Mouse (Mus musculus) embryonic facial prominence, embryonic 10.5 days (tissue): ENCODE measurements around the gene Abca9. TPM values are rescaled to one million over a fixed set of nuclear protein-coding genes. Genes with fewer than 3 reads are reported as not detected.

Experiments used
- DNase-seq: peaks from one replicate; pipeline ENCODE4 v3.0.0-alpha.2; 2017; ENCODE audit warnings: low spot score
- H3K27ac ChIP-seq: fragments of 300-500 bp; sonication (generic); replicated peaks from 2 replicates; pipeline ENCODE4 v1.5.1; 2016; ENCODE audit warnings: mild to moderate bottlenecking
- H3K27me3 ChIP-seq: fragments of 300-500 bp; sonication (generic); replicated peaks from 2 replicates; pipeline ENCODE4 v1.6.1; 2016; ENCODE audit warnings: low read depth, mild to moderate bottlenecking; ENCODE audit not compliant: poor library complexity, severe bottlenecking
- H3K36me3 ChIP-seq: fragments of 300-500 bp; sonication (generic); replicated peaks from 2 replicates; pipeline ENCODE4 v1.6.1; 2016; ENCODE audit warnings: mild to moderate bottlenecking, moderate library complexity
- H3K4me1 ChIP-seq: fragments of 300-500 bp; sonication (generic); 2 replicates; pipeline ENCODE4 v1.6.1; 2016
- H3K4me3 ChIP-seq: fragments of 300-500 bp; sonication (generic); 2 replicates; pipeline ENCODE4 v1.5.1; 2016; ENCODE audit warnings: mild to moderate bottlenecking, moderate library complexity
- H3K9me3 ChIP-seq: fragments of 300-500 bp; sonication (generic); 2 replicates; pipeline ENCODE4 v1.6.1; 2016; ENCODE audit warnings: mild to moderate bottlenecking
- WGBS: fragments of 180-500 bp; shearing (Covaris S2); methylation state at CpG from one replicate; pipeline ENCODE4 v1.1.7; 2016; 5-methylcytosine and 5-hydroxymethylcytosine counted together
- polyA plus RNA-seq: library from polyadenylated mRNA; unstranded; fragments of >200 nt; fragmentation: Nextera tagmentation; extraction: Ambion mirVana; gene quantifications from 2 replicates; pipeline ENCODE4 v1.2.1, GENCODE M21; 2016

Gene Abca9
- polyA plus RNA-seq, 1 experiment from 2014 or later: 1.1 TPM

DNA sequence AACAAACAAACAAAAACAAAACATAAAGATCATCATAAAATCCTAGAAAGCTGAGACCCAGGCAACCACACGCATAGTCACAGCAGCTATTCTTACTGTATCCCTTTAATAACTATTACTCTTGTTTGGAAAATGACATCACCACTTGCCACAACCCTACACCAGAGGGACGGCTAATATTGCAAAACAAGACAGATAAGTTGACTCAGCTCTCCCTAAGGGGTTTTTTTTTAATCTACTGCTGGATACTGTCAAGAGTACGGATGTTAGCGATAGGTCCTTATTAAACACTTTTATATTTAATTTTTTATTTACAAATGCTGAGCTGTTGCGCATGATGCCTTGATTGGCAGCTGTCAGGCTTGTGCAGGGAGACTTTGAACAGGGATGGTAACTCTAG lies 37.2 kb downstream of the Abca9 start:
- DNase-seq: no peak
- no peaks in the 10 kb centered on the region for H3K27me3 ChIP-seq
- no peak overlapping the region for H3K27ac ChIP-seq
- no peaks in the 10 kb centered on the region for H3K36me3 ChIP-seq
- no peaks in the 10 kb centered on the region for H3K9me3 ChIP-seq
- H3K4me3 ChIP-seq: no peak overlapping the region
- no peaks in the 10 kb centered on the region for H3K4me1 ChIP-seq
- 91% methylated on average over 5 of the region's 5 CpGs for WGBS

GRCm38 (mm10) chr11:110111137-110111536 lies 56.9 kb downstream of the Abca9 start:
- H3K27ac ChIP-seq: no peak overlapping the region
- no peak for DNase-seq

GRCm38 (mm10) chr11:110101437-110101836 lies 66.6 kb downstream of the Abca9 start:
- H3K4me3 ChIP-seq: no peak overlapping the region
- H3K27me3 ChIP-seq: no peaks in the 10 kb centered on the region
- WGBS: 88% methylated on average over 7 of the region's 7 CpGs
- H3K9me3 ChIP-seq: no peaks in the 10 kb centered on the region
- H3K27ac ChIP-seq: no peak overlapping the region
- no peaks in the 10 kb centered on the region for H3K4me1 ChIP-seq
- DNase-seq: no peak
- H3K36me3 ChIP-seq: no peaks in the 10 kb centered on the region

More at GRCm38 (mm10) chr11:110111137-110111536, 56.9 kb downstream of the Abca9 start:
- Histone ChIP-seq H3K4me3 (no peak overlapping the region), H3K4me1 (no peaks in the 10 kb centered on the region), H3K36me3 (no peaks in the 10 kb centered on the region), H3K9me3 (no peaks in the 10 kb centered on the region), H3K27me3 (no peaks in the 10 kb centered on the region)
- WGBS: 59% methylated on average over 4 of the region's 4 CpGs

DNA sequence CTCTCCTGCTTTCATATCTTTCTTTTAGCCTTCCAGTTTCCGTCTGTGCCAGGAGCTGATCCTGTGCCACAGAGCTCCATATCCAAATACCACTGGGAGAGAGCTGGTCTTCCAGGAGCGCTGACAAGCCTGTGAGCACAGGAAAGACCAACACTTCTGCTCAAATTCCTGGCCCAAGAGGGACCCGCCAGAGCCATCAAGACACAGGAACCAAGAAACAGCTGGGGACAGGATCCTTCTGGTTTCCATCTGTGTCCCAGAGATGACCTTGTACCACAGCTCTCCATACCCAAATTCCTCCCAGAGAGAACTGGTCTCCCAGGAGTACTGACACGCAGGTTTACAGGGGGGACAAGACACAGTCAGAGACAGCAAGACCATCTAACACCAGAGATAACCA lies 69.1 kb downstream of the Abca9 start:
- Histone ChIP-seq H3K9me3 (no peaks in the 10 kb centered on the region), H3K27ac (no peak overlapping the region), H3K36me3 (no peaks in the 10 kb centered on the region), H3K4me1 (no peaks in the 10 kb centered on the region), H3K27me3 (no peaks in the 10 kb centered on the region), H3K4me3 (no peak overlapping the region)
- DNase-seq: no peak
- WGBS: 70% methylated on average over 4 of the region's 4 CpGs

GRCm38 (mm10) chr11:110097465-110097864 lies 70.5 kb downstream of the Abca9 start:
- no peak overlapping the region for H3K4me3 ChIP-seq
- no peak for DNase-seq
- H3K36me3 ChIP-seq: no peaks in the 10 kb centered on the region
- WGBS: 83% methylated on average over 6 of the region's 6 CpGs
- H3K9me3 ChIP-seq: no peaks in the 10 kb centered on the region
- H3K27ac ChIP-seq: no peak overlapping the region
- no peaks in the 10 kb centered on the region for H3K27me3 ChIP-seq
- no peaks in the 10 kb centered on the region for H3K4me1 ChIP-seq

- Histone ChIP-seq H3K27ac (no peak within 1 kb of the TSS), H3K36me3 (no peaks in the 10 kb centered on the region), H3K9me3 (no peaks in the 10 kb centered on the region), H3K27me3 (no peaks in the 10 kb centered on the region), H3K4me1 (no peaks in the 10 kb centered on the region), H3K4me3 (no peak within 1 kb of the TSS)
- 87% methylated on average over 5 of the region's 5 CpGs for WGBS
- no peak for DNase-seq
Measured at GRCm38 (mm10) chr11:110095858-110096257, 72.1 kb downstream of the Abca9 start, which contains the start of gene Abca8a. Gene Abca8a (minus strand): TSS chr11:110095978.

DNA sequence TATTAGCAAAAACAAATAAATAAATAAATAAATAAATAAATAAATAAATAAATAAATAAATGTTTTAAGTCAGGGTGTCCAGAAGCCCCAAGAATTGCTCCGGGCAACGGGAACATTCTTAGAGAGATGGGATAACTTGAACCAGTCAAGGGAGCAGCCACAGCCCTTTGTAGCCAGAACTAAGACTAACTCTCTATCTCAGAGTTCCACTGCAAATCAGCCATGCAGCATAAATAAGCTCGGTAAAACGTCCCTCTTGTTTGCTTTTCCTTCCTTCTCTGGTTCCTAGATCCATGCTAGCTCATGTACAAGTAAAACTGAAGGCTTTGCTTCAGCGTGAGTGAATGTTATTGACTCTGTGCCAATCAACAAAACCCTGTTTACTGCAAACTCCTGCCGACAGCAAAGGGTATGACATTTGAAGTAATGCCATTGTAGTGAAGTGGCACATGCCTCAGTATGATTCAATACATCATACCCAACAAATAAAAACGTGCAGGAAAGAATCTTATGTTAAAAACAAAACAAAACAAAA lies 73.1 kb downstream of the Abca9 start:
- no peak for DNase-seq
- no peak overlapping the region for H3K4me3 ChIP-seq
- no peaks in the 10 kb centered on the region for H3K4me1 ChIP-seq
- no peak overlapping the region for H3K27ac ChIP-seq
- H3K36me3 ChIP-seq: no peaks in the 10 kb centered on the region
- WGBS: 82% methylated on average over 7 of the region's 7 CpGs
- no peaks in the 10 kb centered on the region for H3K9me3 ChIP-seq
- no peaks in the 10 kb centered on the region for H3K27me3 ChIP-seq

DNA sequence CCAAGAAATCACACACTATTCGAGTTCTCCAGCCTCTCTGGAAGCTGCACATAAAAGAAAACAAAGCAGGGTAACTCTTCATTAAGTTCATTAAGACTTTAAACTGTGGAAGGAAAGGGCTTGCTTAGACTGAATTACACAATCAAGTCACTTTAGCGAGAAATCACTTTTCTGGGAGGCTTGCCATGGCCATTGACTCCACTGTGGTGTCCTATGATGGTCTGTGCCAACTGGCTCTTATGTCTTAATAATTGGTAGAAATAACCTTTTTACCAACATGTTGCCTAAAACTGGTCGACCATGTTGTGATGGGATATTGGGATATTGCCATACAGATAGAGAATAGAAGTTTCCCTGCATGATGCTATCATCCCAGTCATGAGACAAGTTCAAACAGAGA lies 73.8 kb downstream of the Abca9 start:
- no peak for DNase-seq
- Histone ChIP-seq H3K36me3 (no peaks in the 10 kb centered on the region), H3K27ac (no peak overlapping the region), H3K4me3 (no peak overlapping the region), H3K9me3 (no peaks in the 10 kb centered on the region), H3K27me3 (no peaks in the 10 kb centered on the region), H3K4me1 (no peaks in the 10 kb centered on the region)
- 83% methylated on average over 3 of the region's 3 CpGs for WGBS

DNA sequence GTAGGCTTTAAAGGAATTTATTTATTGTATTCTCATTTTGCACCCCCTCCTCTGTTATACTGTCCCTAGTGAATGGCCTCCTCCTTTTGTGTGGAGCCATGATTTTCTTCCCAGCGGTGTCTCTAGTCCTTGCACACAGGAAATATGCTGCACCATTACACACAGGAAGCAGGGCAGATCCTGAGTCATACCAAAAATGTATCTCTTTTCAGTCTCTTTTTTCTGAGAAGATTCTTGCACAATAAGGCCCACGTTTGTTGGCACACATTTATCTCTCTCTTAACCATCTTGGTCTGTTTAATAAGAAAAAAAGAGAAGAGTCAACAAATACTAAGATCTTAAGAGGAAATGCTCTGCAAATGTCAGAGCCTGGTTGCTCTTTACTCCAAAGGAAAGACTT lies 76.7 kb downstream of the Abca9 start:
- H3K27ac ChIP-seq: no peak overlapping the region
- no peaks in the 10 kb centered on the region for H3K36me3 ChIP-seq
- H3K4me3 ChIP-seq: no peak overlapping the region
- H3K9me3 ChIP-seq: no peaks in the 10 kb centered on the region
- WGBS: 85% methylated on average over 2 of the region's 2 CpGs
- DNase-seq: no peak
- H3K27me3 ChIP-seq: no peaks in the 10 kb centered on the region
- H3K4me1 ChIP-seq: no peaks in the 10 kb centered on the region

GRCm38 (mm10) chr11:110072158-110072557 lies 95.8 kb downstream of the Abca9 start:
- H3K9me3 ChIP-seq: no peaks in the 10 kb centered on the region
- H3K27ac ChIP-seq: no peak overlapping the region
- WGBS: 85% methylated on average over 3 of the region's 3 CpGs
- H3K27me3 ChIP-seq: no peaks in the 10 kb centered on the region
- H3K36me3 ChIP-seq: no peaks in the 10 kb centered on the region
- no peak overlapping the region for H3K4me3 ChIP-seq
- no peak for DNase-seq
- no peaks in the 10 kb centered on the region for H3K4me1 ChIP-seq

- H3K36me3 ChIP-seq: no peaks in the 10 kb centered on the region
- H3K4me1 ChIP-seq: 0 out of 2 replicates have a peak, but pooled peaks cover 6% of the 10 kb centered on the region
- 65% methylated on average over 4 of the region's 4 CpGs for WGBS
- DNase-seq: no peak
- no peaks in the 10 kb centered on the region for H3K9me3 ChIP-seq
- H3K27ac ChIP-seq: no peak overlapping the region
- no peaks in the 10 kb centered on the region for H3K27me3 ChIP-seq
- H3K4me3 ChIP-seq: no peak overlapping the region
Measured at GRCm38 (mm10) chr11:110061032-110061431, 107.0 kb downstream of the Abca9 start.

- no peak for DNase-seq
- H3K9me3 ChIP-seq: no peaks in the 10 kb centered on the region
- no peaks in the 10 kb centered on the region for H3K36me3 ChIP-seq
- no peaks in the 10 kb centered on the region for H3K27me3 ChIP-seq
- H3K27ac ChIP-seq: no peak overlapping the region
- WGBS: 76% methylated on average over 2 of the region's 2 CpGs
- H3K4me3 ChIP-seq: no peak overlapping the region
- 0 out of 2 replicates have a peak, but pooled peaks cover 6% of the 10 kb centered on the region for H3K4me1 ChIP-seq
Measured at GRCm38 (mm10) chr11:110060127-110060526, 107.9 kb downstream of the Abca9 start.

GRCm38 (mm10) chr11:110053681-110054080 lies 114.3 kb downstream of the Abca9 start:
- Histone ChIP-seq H3K4me1 (no peaks in the 10 kb centered on the region), H3K9me3 (no peaks in the 10 kb centered on the region), H3K27ac (no peak overlapping the region), H3K27me3 (no peaks in the 10 kb centered on the region), H3K36me3 (no peaks in the 10 kb centered on the region), H3K4me3 (no peak overlapping the region)
- 70% methylated on average over 3 of the region's 3 CpGs for WGBS
- no peak for DNase-seq
